Mouse (Mus musculus) MEL (cell line): Measurements from ENCODE around the gene Mafk.
A peak's percentile ranks its signal among the peaks of the same experiment; 100 is the strongest.

ENCODE experiments used
- CTCF ChIP-seq, 3 experiments: IDR thresholded peaks in 2 of 3; conservative IDR thresholded peaks in 1 of 3; 2 replicates each; pipeline ENCODE4 v1.5.1; 2011 to 2012; ENCODE audit warnings: low read length in 3 of 3, low read depth in 2 of 3, mild to moderate bottlenecking in 2 of 3, improper control_type of control experiment in 1 of 3, inconsistent platforms in 1 of 3, mixed read lengths in 1 of 3, moderate library complexity in 1 of 3; ENCODE audit not compliant: control insufficient read depth in 1 of 3, insufficient read depth in 1 of 3, poor library complexity in 1 of 3, severe bottlenecking in 1 of 3
- EP300 ChIP-seq, 2 experiments: IDR thresholded peaks; 2 replicates each; pipeline ENCODE4 v1.6.1; 2011; ENCODE audit warnings: improper control_type of control experiment in 2 of 2, low read length in 2 of 2, low read depth in 1 of 2, mild to moderate bottlenecking in 1 of 2
- HCFC1 ChIP-seq: IDR thresholded peaks from 2 replicates; pipeline ENCODE4 v1.6.1; 2012; ENCODE audit warnings: low read depth, mild to moderate bottlenecking, inconsistent platforms, low read length, improper control_type of control experiment, moderate library complexity
- JUND ChIP-seq: IDR thresholded peaks from 2 replicates; pipeline ENCODE4 v1.6.1; 2011; ENCODE audit warnings: low read depth, mild to moderate bottlenecking, improper control_type of control experiment, low read length
- MYC ChIP-seq: IDR thresholded peaks from 2 replicates; pipeline ENCODE4 v1.6.1; 2011; ENCODE audit warnings: low read depth, mild to moderate bottlenecking, low read length, improper control_type of control experiment, moderate library complexity
- ZC3H11A ChIP-seq: IDR thresholded peaks from 2 replicates; pipeline ENCODE4 v1.6.1; 2012; ENCODE audit warnings: low read depth, mild to moderate bottlenecking, inconsistent platforms, low read length, improper control_type of control experiment

GRCm38 (mm10) chr5:139829384-139829783, 38.1 kb downstream of the Mafk start:
- no peak for TF ChIP-seq ZC3H11A
- peak; percentile 77 for TF ChIP-seq MYC
- no peak for TF ChIP-seq CTCF (IDR thresholded peaks at IDR 0.05 in 2 of 3, conservative IDR thresholded peaks at IDR 0.05 in 1 of 3; ENCODE audit: control insufficient read depth in 1 of 3, insufficient read depth in 1 of 3, low read depth in 2 of 3, low read length in 3 of 3, poor library complexity in 1 of 3, severe bottlenecking in 1 of 3)
- TF ChIP-seq EP300 (IDR thresholded peaks at IDR 0.05; ENCODE audit: low read depth in 1 of 2, low read length in 2 of 2) = peak; percentile 51 to 70; a peak in 3 of 4 replicates
- no peak for TF ChIP-seq JUND
- TF ChIP-seq HCFC1 = peak; percentile 57
